Mouse (Mus musculus): ENCODE results near the gene Hfe. TPM values are rescaled to one million over a fixed set of nuclear protein-coding genes. Genes with fewer than 3 reads are reported as not detected.
A peak's percentile ranks its signal among the peaks of the same experiment; 100 is the strongest.
"Not testable (repeated sequence)": the region's sequence is repeated elsewhere in the genome, so short reads cannot be mapped to it uniquely, and the experiment has no call there.

Gene Hfe
- total and polyA plus RNA-seq, 2 experiments from 2014 or later, result 3.2 to 8.6 TPM

DNA sequence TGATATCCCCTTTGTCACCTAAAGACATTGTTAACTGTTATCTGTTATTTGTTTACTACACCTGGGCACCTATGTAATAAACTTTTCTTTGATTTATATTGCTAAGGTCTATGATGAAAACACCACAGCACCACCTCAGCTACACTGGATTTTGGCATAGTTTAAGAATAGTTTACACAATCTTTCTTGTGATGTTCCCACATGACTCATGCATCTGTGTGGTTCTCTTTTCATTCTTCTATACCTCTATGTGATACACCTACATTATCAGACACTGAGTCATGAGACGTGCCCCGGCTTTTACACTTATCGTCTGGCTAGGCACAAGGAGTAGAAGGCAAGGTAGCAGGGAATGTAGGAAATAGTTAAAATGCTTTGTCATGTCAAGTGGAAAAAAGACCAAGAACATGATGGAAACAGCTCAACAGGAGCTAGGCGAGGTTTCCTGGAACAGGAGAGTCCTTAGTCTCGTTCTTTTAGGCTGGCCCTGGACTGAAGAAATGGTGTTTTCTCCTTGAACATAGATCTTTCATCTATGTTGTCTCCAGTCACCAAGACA lies 39.0 kb upstream of the Hfe start:
- Histone ChIP-seq H3K4me1 (ENCODE audit: insufficient read depth, low read length) (0 out of 2 replicates have a peak, but pooled peaks cover 4% of the 10 kb centered on the region), H3K9me3 (ENCODE audit: low read length) (no peaks in the 10 kb centered on the region), H3K27ac (no peak overlapping the region), H3K9ac (replicated peaks; ENCODE audit: low read length) (no peak overlapping the region), H3K4me2 (ENCODE audit: low read depth, low read length) (no peak overlapping the region), H3K27me3 (ENCODE audit: insufficient read depth, low read length) (no peaks in the 10 kb centered on the region), H3K4me3 (ENCODE audit: low read length) (no peak overlapping the region), H3K36me3 (ENCODE audit: insufficient read depth, low read length) (no peaks in the 10 kb centered on the region)
- TF ChIP-seq CTCF (IDR thresholded peaks at IDR 0.05; ENCODE audit: low read depth), result no peak
- DNase-seq (ENCODE audit: low spot score), result no peak
- ATAC-seq, result no peak
- 90% methylated on average over 5 of the region's 5 CpGs for WGBS

DNA sequence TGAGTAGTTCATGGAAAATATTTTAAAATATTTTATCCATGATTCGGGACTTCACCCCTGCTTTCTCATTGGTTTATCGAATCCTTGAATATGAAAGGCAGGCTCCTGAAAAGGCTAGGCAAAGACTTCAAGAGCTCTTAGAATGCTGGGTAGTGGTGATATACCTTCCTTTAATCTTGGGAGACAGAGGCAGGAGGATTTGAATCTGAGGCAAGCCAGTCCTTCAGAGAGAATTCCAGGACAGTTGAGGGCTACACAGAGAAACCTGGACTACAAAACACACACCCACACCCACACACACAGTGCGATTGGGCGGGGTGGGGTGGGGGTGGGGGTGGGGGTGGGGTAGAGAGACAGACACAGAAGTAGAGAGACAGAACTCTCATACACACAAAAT lies 37.2 kb upstream of the Hfe start:
- H3K4me1 ChIP-seq (ENCODE audit: insufficient read depth, low read length), result 0 out of 2 replicates have a peak, but pooled peaks cover 4% of the 10 kb centered on the region
- no peaks in the 10 kb centered on the region for H3K9me3 ChIP-seq (ENCODE audit: low read length)
- H3K4me2 ChIP-seq (ENCODE audit: low read depth, low read length), result no peak overlapping the region
- no peak overlapping the region; the same call in 1 of the 2 replicates for H3K27ac ChIP-seq
- TF ChIP-seq CTCF (IDR thresholded peaks at IDR 0.05; ENCODE audit: low read depth), result no peak
- no peaks in the 10 kb centered on the region for H3K27me3 ChIP-seq (ENCODE audit: insufficient read depth, low read length)
- ATAC-seq (no peak), DNase-seq (ENCODE audit: low spot score) (no peak)
- WGBS, result 7% methylated on average over 4 of the region's 4 CpGs
- H3K9ac ChIP-seq (replicated peaks; ENCODE audit: low read length), result no peak overlapping the region
- no peaks in the 10 kb centered on the region for H3K36me3 ChIP-seq (ENCODE audit: insufficient read depth, low read length)
- no peak overlapping the region for H3K4me3 ChIP-seq (ENCODE audit: low read length)

DNA sequence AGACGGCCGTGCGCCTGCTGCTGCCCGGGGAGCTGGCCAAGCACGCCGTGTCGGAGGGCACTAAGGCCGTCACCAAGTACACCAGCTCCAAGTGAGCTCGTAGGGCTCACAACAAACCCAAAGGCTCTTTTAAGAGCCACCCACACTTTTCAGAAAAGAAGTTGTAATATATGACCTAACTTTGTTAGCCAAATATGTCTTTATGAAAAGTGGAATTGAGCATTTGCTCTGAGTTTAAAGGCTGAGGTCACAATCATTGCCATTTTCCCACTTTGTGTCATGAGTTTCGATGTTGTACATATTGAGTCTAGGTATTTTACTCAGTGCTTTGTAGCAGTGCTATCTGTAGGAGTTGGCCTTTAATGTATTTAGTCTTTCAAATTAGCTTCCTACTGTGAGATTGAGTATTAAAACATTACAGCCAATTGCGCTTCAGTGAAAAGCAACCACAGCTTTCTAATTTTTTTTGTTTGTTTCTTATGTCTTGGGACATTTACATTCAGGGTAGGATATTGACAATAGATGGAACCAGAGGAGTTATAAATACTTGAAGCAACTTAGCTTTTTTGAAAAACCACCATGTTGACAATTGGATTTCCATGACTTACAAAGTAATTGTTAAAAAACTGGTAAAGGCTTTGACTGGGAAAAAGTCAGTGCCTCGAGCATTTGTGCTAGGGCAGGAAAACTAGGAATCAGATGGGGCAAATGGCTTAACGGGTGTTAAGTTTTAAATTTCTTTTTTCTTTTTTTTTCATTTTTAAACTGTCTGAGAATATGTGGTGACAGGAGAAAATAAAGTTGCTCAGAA lies 36.6 kb upstream of the Hfe start:
- no peak for TF ChIP-seq CTCF (IDR thresholded peaks at IDR 0.05; ENCODE audit: low read depth)

DNA sequence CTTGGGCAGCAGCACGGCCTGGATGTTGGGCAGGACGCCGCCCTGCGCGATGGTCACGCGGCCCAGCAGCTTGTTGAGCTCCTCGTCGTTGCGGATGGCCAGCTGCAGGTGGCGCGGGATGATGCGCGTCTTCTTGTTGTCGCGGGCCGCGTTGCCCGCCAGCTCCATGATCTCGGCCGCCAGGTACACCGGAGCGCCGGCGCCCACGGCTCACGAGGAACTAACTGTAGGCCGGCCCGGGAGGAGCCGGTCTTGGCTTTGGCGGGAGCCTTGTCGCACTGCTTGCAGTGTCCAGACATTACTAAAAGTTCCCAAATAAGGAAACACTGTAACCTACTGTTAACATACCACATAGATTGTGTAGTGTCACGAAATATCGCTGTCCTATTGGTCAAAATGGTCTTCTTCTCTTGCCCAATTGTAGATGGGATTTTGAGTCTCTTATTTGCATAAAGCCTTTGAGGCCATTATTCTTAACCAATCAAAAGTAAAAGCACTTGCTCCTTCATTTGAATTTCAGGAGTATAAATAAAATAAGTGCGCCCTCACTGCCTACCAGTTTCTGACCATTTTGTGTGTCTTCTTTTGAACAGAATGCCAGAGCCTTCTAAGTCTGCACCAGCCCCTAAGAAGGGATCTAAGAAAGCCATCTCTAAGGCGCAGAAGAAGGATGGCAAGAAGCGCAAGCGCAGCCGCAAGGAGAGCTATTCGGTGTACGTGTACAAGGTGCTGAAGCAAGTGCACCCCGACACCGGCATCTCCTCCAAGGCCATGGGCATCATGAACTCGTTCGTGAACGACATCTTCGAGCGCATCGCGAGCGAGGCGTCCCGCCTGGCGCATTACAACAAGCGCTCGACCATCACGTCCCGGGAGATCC lies 35.8 kb upstream of the Hfe start, which contains the start of gene Hist1h2bb:
Gene Hist1h2bb, plus strand, starts transcription at position 534 of the 880 bp plus-strand sequence.
- H3K4me3 ChIP-seq (ENCODE audit: low read length), result peak within 1 kb of the TSS; percentile 38
- H3K27me3 ChIP-seq (ENCODE audit: insufficient read depth, low read length); H3K36me3 ChIP-seq (ENCODE audit: insufficient read depth, low read length); H3K9me3 ChIP-seq (ENCODE audit: low read length); H3K4me1 ChIP-seq (ENCODE audit: insufficient read depth, low read length): not testable (repeated sequence)
- TF ChIP-seq CTCF (IDR thresholded peaks at IDR 0.05; ENCODE audit: low read depth), result peak; percentile 40
- peak within 1 kb of the TSS; percentile 96 for H3K27ac ChIP-seq
- peak within 1 kb of the TSS; percentile 37; the same call in 1 of the 2 replicates for H3K9ac ChIP-seq (replicated peaks; ENCODE audit: low read length)
- H3K4me2 ChIP-seq (ENCODE audit: low read depth, low read length), result peak within 1 kb of the TSS; percentile 63
- WGBS, result 2% methylated on average over 37 of the region's 58 CpGs
- ATAC-seq (peak; percentile 95), DNase-seq (ENCODE audit: low spot score) (peak; percentile 93)

More for the DNA sequence above, 36.6 kb upstream of the Hfe start:
- Histone ChIP-seq H3K36me3 (ENCODE audit: insufficient read depth, low read length) (no peaks in the 10 kb centered on the region), H3K27me3 (ENCODE audit: insufficient read depth, low read length) (no peaks in the 10 kb centered on the region), H3K9me3 (ENCODE audit: low read length) (no peaks in the 10 kb centered on the region), H3K4me3 (ENCODE audit: low read length) (peak overlapping the region; percentile 38), H3K27ac (peak overlapping the region; percentile 96), H3K9ac (replicated peaks; ENCODE audit: low read length) (peak overlapping the region; percentile 37; the same call in 1 of the 2 replicates), H3K4me2 (ENCODE audit: low read depth, low read length) (peak overlapping the region; percentile 63), H3K4me1 (ENCODE audit: insufficient read depth, low read length) (0 out of 2 replicates have a peak, but pooled peaks cover 4% of the 10 kb centered on the region)
- no peak for DNase-seq (ENCODE audit: low spot score)
- WGBS, result 4% methylated on average over 10 of the region's 13 CpGs
- no peak for ATAC-seq

DNA sequence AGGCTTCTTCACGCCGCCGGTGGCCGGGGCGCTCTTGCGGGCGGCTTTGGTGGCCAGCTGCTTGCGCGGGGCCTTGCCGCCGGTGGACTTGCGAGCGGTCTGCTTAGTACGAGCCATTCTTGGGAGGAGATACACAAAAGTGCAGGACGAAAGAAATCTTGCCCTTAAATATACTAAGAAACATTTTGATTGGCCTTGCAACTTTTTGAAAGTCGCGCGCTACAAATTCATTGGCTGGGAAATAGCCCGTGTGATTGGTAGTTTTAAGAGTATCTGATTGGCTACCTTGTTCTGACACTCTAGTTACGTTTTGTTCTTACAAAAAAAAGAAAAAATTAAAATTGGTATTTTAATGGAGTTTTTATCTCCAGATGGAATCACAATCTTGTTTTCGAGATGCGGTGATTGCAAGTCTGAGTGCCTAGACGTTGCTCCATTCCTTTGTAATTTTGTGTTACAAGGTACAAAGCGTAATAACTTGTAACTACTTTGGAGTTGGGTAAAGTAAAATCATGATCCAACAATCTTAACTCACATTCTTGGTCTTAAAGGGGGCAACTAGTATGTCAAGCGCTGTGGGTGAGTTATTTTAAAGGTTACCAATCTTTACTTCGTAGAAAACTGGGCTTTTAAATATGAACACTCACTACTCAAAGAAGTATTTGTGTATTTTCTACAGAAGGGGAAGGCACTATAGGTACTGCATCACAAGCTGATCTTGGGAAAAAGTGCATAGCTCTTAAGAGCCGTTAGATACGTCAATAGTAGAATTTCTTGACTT lies 34.9 kb upstream of the Hfe start, which contains the start of gene Hist1h3c:
Gene Hist1h3c, minus strand, starts transcription at position 222 of the 781 bp plus-strand sequence.
- H3K36me3 ChIP-seq (ENCODE audit: insufficient read depth, low read length), result no peaks in the 10 kb centered on the region
- H3K9me3 ChIP-seq (ENCODE audit: low read length), result no peaks in the 10 kb centered on the region

More for the DNA sequence above, 34.9 kb upstream of the Hfe start, which contains the start of gene Hist1h3c:
- Histone ChIP-seq H3K27me3 (ENCODE audit: insufficient read depth, low read length) (no peaks in the 10 kb centered on the region), H3K4me3 (ENCODE audit: low read length) (peak within 1 kb of the TSS; percentile 38), H3K4me1 (ENCODE audit: insufficient read depth, low read length) (no peaks in the 10 kb centered on the region), H3K27ac (peak within 1 kb of the TSS; percentile 96), H3K9ac (replicated peaks; ENCODE audit: low read length) (peak within 1 kb of the TSS; percentile 37; the same call in 1 of the 2 replicates), H3K4me2 (ENCODE audit: low read depth, low read length) (peak within 1 kb of the TSS; percentile 63)
- TF ChIP-seq CTCF (IDR thresholded peaks at IDR 0.05; ENCODE audit: low read depth), result no peak
- peak; percentile 96 for DNase-seq (ENCODE audit: low spot score)
- WGBS, result under 1% methylated on average over 22 of the region's 28 CpGs
- ATAC-seq, result peak; percentile 69
